Mouse (Mus musculus) neural tube, embryonic 11.5 days (tissue): ENCODE data around the gene Hoxa6. TPM values are rescaled to one million over a fixed set of nuclear protein-coding genes. Genes with fewer than 3 reads are reported as not detected.
A peak's percentile ranks its signal among the peaks of the same experiment; 100 is the strongest.

ENCODE experiments used
- ATAC-seq: fragments of 200-750 bp; cut with Nextera tagmentation; 2 replicates; pipeline ENCODE4 v1.8.0; 2017; ENCODE audit warnings: moderate number of reproducible peaks, mild to moderate bottlenecking, moderate TSS enrichment, moderate library complexity; ENCODE audit not compliant: insufficient read depth, low FRiP score, low TSS enrichment
- DNase-seq: peaks from one replicate; pipeline ENCODE4 v3.0.0-alpha.2; 2015; ENCODE audit warnings: low spot score
- H3K27ac ChIP-seq: fragments of 300-500 bp; sonication (generic); 2 replicates; pipeline ENCODE4 v1.5.1; 2014; ENCODE audit warnings: low read depth, mild to moderate bottlenecking, low read length
- H3K27me3 ChIP-seq: fragments of 300-500 bp; sonication (generic); 2 replicates; pipeline ENCODE4 v1.6.1; 2014; ENCODE audit warnings: mild to moderate bottlenecking, low read length, mixed read lengths; ENCODE audit not compliant: control insufficient read depth, insufficient read depth
- H3K36me3 ChIP-seq: fragments of 300-500 bp; sonication (generic); 2 replicates; pipeline ENCODE4 v1.6.1; 2014; ENCODE audit warnings: mild to moderate bottlenecking, low read length, moderate library complexity, mixed read lengths; ENCODE audit not compliant: control insufficient read depth, insufficient read depth
- H3K4me1 ChIP-seq: fragments of 300-500 bp; sonication (generic); 2 replicates; pipeline ENCODE4 v1.6.1; 2014; ENCODE audit warnings: low read length, mixed read lengths; ENCODE audit not compliant: control insufficient read depth, insufficient read depth
- H3K4me2 ChIP-seq: fragments of 300-500 bp; sonication (generic); 2 replicates; pipeline ENCODE4 v1.6.1; 2014; ENCODE audit warnings: low read depth, mild to moderate bottlenecking, moderate library complexity
- H3K4me3 ChIP-seq: fragments of 300-500 bp; sonication (generic); 2 replicates; pipeline ENCODE4 v1.5.1; 2014; ENCODE audit warnings: low read depth, low read length
- H3K9ac ChIP-seq: fragments of 300-500 bp; sonication (generic); 2 replicates; pipeline ENCODE4 v1.6.1; 2014; ENCODE audit warnings: mild to moderate bottlenecking, low read length
- H3K9me3 ChIP-seq: fragments of 300-500 bp; sonication (generic); 2 replicates; pipeline ENCODE4 v1.6.1; 2016; ENCODE audit warnings: low read length; ENCODE audit not compliant: control insufficient read depth
- WGBS: fragments of 180-500 bp; shearing (Covaris S2); extraction: QIAGEN DNeasy Blood & Tissue Kit; methylation state at CpG from one replicate; pipeline ENCODE4 v1.1.7; 2014; 5-methylcytosine and 5-hydroxymethylcytosine counted together
- polyA plus RNA-seq: library from polyadenylated mRNA; unstranded; fragments of >200 nt; fragmentation: Nextera tagmentation; extraction: Ambion mirVana; gene quantifications from 2 replicates; pipeline ENCODE4 v1.2.1, GENCODE M21; 2014

Hoxa6 gene
- polyA plus RNA-seq, 1 experiment from 2014 or later, result 16.0 TPM

- Histone ChIP-seq H3K4me1 (peaks cover 15% of the 10 kb centered on the region), H3K9ac (peak overlapping the region; percentile 99), H3K27me3 (peaks cover 13% of the 10 kb centered on the region; the same call in 1 of the 2 replicates), H3K4me2 (peak overlapping the region; percentile 99), H3K4me3 (peak overlapping the region; percentile 87), H3K36me3 (no peaks in the 10 kb centered on the region), H3K27ac (peak overlapping the region; percentile 100), H3K9me3 (no peaks in the 10 kb centered on the region)
- DNase-seq (peak; percentile 60), ATAC-seq (no peak)
- 6% methylated on average over 32 of the region's 32 CpGs for WGBS
Observed at GRCm38 (mm10) chr6:52220003-52220864, 11.7 kb upstream of the Hoxa6 start.

- Histone ChIP-seq H3K9me3 (no peaks in the 10 kb centered on the region), H3K4me2 (peak overlapping the region; percentile 99), H3K27ac (peak overlapping the region; percentile 100), H3K4me1 (peaks cover 19% of the 10 kb centered on the region), H3K9ac (peak overlapping the region; percentile 99), H3K36me3 (no peaks in the 10 kb centered on the region), H3K27me3 (peaks cover 8% of the 10 kb centered on the region; the same call in 1 of the 2 replicates), H3K4me3 (peak overlapping the region; percentile 87)
- ATAC-seq (no peak), DNase-seq (peak; percentile 57)
- WGBS, result 12% methylated on average over 9 of the region's 9 CpGs
Observed at GRCm38 (mm10) chr6:52219234-52219942, 10.9 kb upstream of the Hoxa6 start.

- Histone ChIP-seq H3K4me2 (peak overlapping the region; percentile 99), H3K9ac (peak overlapping the region; percentile 99)
- 4% methylated on average over 14 of the region's 14 CpGs for WGBS
Observed at GRCm38 (mm10) chr6:52218643-52219215, 10.2 kb upstream of the Hoxa6 start.

GRCm38 (mm10) chr6:52217895-52218642, 9.5 kb upstream of the Hoxa6 start:
- ATAC-seq, result no peak
- Histone ChIP-seq H3K27me3 (peaks cover 7% of the 10 kb centered on the region; the same call in 1 of the 2 replicates), H3K4me3 (peak overlapping the region; percentile 87)

More at GRCm38 (mm10) chr6:52218643-52219215, 10.2 kb upstream of the Hoxa6 start:
- ATAC-seq (no peak), DNase-seq (peak; percentile 68)
- H3K27me3 ChIP-seq, result peaks cover 7% of the 10 kb centered on the region; the same call in 1 of the 2 replicates
- H3K4me1 ChIP-seq, result peaks cover 23% of the 10 kb centered on the region
- peak overlapping the region; percentile 87 for H3K4me3 ChIP-seq
- H3K27ac ChIP-seq, result peak overlapping the region; percentile 100
- no peaks in the 10 kb centered on the region for H3K36me3 ChIP-seq
- H3K9me3 ChIP-seq, result no peaks in the 10 kb centered on the region

GRCm38 (mm10) chr6:52217459-52217768, 8.9 kb upstream of the Hoxa6 start:
- H3K36me3 ChIP-seq, result no peaks in the 10 kb centered on the region
- peaks cover 26% of the 10 kb centered on the region for H3K4me1 ChIP-seq
- peaks cover 4% of the 10 kb centered on the region; the same call in 1 of the 2 replicates for H3K27me3 ChIP-seq
- peak overlapping the region; percentile 87 for H3K4me3 ChIP-seq
- ATAC-seq, result peak; percentile 80
- peak overlapping the region; percentile 100 for H3K27ac ChIP-seq
- H3K4me2 ChIP-seq, result peak overlapping the region; percentile 99
- H3K9me3 ChIP-seq, result no peaks in the 10 kb centered on the region
- peak; percentile 91 for DNase-seq
- peak overlapping the region; percentile 99 for H3K9ac ChIP-seq
- WGBS, result 0% methylated on average over 24 of the region's 25 CpGs

More at GRCm38 (mm10) chr6:52217895-52218642, 9.5 kb upstream of the Hoxa6 start:
- peaks cover 24% of the 10 kb centered on the region for H3K4me1 ChIP-seq
- no peaks in the 10 kb centered on the region for H3K36me3 ChIP-seq
- no peaks in the 10 kb centered on the region for H3K9me3 ChIP-seq
- H3K27ac ChIP-seq, result peak overlapping the region; percentile 100
- peak overlapping the region; percentile 99 for H3K4me2 ChIP-seq
- H3K9ac ChIP-seq, result peak overlapping the region; percentile 99
- no peak for DNase-seq
- WGBS, result 2% methylated on average over 23 of the region's 23 CpGs

- Histone ChIP-seq H3K4me2 (peak overlapping the region; percentile 99), H3K27ac (peak overlapping the region; percentile 100), H3K9me3 (no peaks in the 10 kb centered on the region), H3K36me3 (no peaks in the 10 kb centered on the region), H3K9ac (peak overlapping the region; percentile 99), H3K4me1 (peaks cover 23% of the 10 kb centered on the region), H3K27me3 (peaks cover 4% of the 10 kb centered on the region; the same call in 1 of the 2 replicates), H3K4me3 (peak overlapping the region; percentile 87)
- peak; percentile 22 for ATAC-seq
- DNase-seq, result no peak
- under 1% methylated on average over 60 of the region's 60 CpGs for WGBS
Observed at GRCm38 (mm10) chr6:52216691-52217458, 8.4 kb upstream of the Hoxa6 start.

GRCm38 (mm10) chr6:52215771-52216535, 7.4 kb upstream of the Hoxa6 start:
- peaks cover 4% of the 10 kb centered on the region; the same call in 1 of the 2 replicates for H3K27me3 ChIP-seq
- no peaks in the 10 kb centered on the region for H3K36me3 ChIP-seq
- H3K4me1 ChIP-seq, result peaks cover 21% of the 10 kb centered on the region
- DNase-seq, result no peak
- H3K4me2 ChIP-seq, result peak overlapping the region; percentile 99
- peak overlapping the region; percentile 99 for H3K9ac ChIP-seq
- no peaks in the 10 kb centered on the region for H3K9me3 ChIP-seq
- peak overlapping the region; percentile 87 for H3K4me3 ChIP-seq
- H3K27ac ChIP-seq, result peak overlapping the region; percentile 100
- under 1% methylated on average over 30 of the region's 30 CpGs for WGBS
- ATAC-seq, result no peak
